Mouse (Mus musculus) right cerebral cortex, postnatal 36 days (tissue): ENCODE measurements around the gene Grasp.

Source experiments
- DNase-seq, 2 experiments: peaks; one replicate each; pipeline ENCODE4 v3.0.0; 2022; ENCODE audit warnings: low spot score in 2 of 2, mixed read lengths in 1 of 2

Grasp gene

GRCm38 (mm10) chr15:101194951-101195823 lies 28.8 kb upstream of the Grasp start:
- DNase-seq: no peak

- DNase-seq: no peak
Measured at GRCm38 (mm10) chr15:101196079-101196795, 27.8 kb upstream of the Grasp start.

DNA sequence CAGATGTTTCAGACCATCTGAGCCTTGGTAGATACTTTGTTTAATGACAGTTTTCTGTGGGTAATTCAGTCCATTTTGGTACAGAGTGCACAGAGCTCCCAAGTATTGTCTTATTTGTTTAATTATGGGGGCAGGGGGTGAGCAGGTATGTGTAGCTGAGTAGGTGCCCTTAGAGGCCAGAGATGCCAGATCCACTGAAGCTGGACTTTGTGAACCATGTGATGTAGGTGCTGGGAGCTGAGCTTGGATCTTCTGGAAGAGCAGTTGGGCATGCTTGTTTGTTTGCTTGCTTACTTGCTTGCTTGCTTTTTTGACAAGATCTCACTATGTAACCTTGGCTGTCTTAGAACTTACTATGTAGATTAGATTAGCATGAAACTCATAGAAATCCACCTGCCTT lies 27.0 kb upstream of the Grasp start:
- DNase-seq: no peak

DNA sequence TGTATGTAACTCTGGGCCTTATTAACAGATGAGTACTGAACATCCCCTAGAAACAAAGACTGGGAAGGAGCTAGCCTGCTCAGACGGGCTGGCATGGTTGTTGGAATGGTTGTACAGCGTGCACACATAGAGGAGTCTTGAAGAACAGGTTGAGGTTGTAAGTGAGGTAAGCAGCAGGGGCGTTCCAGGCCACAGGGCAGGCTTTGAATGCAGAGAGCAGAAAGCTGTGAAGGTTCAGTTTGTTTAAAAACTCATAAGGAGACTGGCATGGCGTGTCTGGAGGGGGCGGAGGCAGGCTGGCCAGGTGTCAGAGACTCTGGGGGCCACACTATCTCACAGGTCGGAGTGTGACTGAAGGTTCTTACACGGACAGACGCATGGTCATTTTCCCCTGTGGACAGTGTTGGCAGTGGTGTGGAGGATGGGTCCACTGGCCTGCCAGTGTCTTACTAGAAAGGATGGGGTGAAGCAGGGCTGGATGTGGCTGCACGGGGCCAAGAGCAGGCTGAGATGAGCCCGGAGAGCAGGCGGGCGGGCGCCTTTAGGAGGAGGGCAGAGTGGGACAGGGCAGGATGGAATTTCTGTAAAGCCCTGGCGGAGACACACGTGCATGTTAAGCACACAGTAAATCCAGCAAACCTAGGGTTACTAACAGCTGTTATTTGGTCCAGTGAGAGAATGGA lies 26.4 kb upstream of the Grasp start:
- no peak for DNase-seq

GRCm38 (mm10) chr15:101198218-101198617 lies 25.8 kb upstream of the Grasp start:
- no peak for DNase-seq

GRCm38 (mm10) chr15:101198850-101199249 lies 25.1 kb upstream of the Grasp start:
- no peak for DNase-seq

- DNase-seq: no peak
Measured at GRCm38 (mm10) chr15:101200777-101201295, 23.2 kb upstream of the Grasp start.

DNA sequence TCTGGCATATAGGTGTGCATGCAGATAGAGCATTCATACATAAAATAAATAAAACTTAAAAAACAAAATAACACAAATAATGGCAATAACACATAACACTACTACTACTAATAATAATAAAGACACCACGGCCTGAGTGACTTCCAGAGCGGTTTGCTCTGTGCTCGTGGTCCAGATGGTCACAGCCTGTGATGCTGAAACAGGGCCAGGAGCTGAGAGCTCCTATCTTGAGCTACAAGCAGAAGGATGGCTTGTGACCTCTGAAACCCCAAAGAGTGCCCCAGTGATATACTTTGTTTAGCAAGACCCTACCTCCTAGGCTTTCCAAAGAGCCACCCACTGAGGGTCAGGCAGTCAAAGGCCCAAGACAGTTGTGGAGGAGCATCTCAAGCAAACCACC lies 22.6 kb upstream of the Grasp start:
- no peak for DNase-seq

DNA sequence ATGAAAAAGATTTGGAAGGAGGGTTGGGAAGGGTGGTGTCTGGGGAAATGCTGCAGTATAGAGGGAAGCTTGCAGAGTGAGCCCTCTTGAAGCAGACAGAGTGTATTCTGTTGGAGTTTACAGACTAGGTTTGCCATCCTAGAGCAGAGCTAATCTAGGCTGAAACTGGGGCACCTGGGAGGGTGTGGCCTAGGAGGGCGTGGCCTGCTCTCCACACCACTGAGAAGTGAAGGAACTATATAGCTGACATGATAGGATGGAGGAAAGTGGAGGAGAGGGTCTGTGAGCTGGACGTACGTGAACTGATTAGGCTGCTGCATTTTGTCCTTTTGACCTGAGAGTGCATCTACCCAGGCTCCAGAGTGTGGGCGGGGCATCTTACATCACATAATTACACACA lies 20.3 kb upstream of the Grasp start:
- no peak for DNase-seq

DNA sequence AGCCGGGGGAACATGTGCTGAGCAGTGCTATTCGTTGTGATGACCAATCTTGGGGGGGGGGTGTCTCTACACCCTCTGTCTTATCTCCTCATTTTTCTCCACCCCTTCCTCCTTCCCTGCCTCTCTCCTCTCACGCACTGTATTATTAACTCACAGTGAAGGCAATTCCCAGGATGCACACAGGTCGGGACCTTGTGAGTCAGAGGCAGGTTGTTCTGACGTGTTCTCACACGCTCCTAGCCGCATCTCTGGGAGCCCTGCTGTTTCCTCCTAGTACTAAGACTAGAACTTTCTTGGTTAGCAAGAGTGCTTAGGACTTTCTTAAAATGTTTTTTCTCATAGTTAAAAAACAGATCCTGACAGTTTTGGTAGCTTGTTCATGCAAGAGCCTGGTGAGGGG lies 19.2 kb upstream of the Grasp start:
- no peak for DNase-seq

DNA sequence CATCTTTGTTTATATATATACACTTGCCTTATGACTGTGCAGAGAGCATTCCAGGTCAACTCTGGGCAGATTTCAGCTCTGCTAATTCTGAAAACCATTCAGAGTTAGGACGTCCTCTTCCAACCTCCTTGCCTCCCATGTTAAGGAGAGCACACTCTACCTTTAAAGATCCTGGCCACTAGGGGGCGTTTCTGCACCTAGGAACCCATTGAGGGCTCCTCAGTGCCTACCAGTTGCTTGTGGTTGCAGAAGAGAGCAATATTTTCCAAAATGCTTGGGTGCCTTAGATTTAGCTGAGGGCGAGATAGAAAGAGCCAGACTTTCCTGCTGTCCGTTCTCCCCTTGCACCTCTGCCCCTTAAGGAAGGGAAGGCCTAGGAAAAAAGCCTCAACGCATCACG lies 13.8 kb upstream of the Grasp start:
- no peak for DNase-seq

- DNase-seq: no peak
Measured at GRCm38 (mm10) chr15:101210998-101211613, 12.9 kb upstream of the Grasp start.

DNA sequence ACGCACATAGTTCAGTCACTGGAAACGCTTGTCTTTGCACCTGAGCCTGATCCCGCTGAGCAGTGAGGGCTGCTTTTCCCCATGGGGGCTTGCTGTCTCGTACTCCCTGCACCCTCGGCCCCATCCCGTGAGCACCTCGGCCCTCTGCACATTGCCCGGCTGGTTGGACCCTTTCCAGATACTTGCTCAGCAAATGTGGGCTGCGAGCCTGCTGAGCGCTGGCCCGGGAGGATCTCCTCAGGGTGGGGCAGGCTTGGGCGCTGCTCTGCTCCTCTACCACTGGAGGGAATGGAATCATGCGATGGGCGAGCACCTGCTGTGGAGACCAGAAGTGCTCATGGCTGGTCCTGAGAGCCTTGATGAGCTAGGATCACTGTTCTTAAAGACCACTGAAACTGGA lies 11.6 kb upstream of the Grasp start:
- DNase-seq: no peak

- no peak for DNase-seq
Measured at GRCm38 (mm10) chr15:101215136-101215535, 8.9 kb upstream of the Grasp start.

DNA sequence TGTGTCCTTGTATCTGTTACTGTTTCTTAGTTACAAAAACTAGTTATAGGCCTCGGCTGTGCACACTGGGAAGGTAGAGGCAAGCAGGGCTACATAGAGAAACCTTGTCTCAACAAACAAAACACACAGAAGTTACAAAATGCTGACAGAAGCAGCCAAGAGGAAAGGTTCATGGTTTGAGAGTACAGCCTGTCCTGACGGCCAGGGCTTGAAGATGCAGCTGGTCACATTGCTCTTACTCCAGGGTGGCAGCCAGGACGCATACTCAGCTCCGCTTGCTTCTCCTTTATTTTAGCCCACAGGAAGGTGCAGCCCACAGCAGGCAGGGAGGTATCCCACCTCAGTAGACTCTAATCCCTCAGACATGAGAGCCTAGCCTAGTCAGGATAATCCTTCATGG lies 8.0 kb upstream of the Grasp start:
- DNase-seq: no peak

GRCm38 (mm10) chr15:101220905-101221297 lies 3.1 kb upstream of the Grasp start:
- DNase-seq: no peak

GRCm38 (mm10) chr15:101221298-101222104 lies 2.5 kb upstream of the Grasp start:
- peak; percentile 85 to 89 for DNase-seq

DNA sequence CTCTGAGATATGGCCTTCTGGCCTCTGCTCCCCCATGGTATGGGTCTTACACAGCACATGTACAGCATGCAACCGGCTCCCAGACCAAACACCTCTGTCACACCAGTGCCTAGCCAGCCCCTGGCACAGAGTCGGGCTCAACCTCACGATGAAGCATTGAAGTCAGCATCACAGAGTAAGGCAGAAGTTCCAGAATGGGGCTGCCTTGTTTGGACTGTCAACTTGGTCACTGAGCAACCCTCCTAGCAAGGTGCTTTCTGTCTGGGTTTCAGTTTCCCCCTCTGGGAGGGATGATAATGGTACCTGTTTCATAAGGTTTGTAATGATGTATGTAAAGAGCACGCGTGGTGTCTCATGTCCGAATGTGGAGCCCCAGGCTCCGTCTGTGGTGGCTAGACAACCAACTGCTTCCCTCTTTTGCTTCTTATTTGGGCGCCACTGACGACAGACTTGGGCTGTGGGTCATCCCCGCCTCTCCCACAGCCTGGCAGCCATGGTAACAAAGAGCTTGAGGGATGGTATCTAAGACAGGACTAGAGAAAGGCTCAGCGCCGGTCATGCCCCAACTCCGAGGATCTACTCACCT lies 998 bp upstream of the Grasp start:
- peak; percentile 52 to 69 for DNase-seq

DNA sequence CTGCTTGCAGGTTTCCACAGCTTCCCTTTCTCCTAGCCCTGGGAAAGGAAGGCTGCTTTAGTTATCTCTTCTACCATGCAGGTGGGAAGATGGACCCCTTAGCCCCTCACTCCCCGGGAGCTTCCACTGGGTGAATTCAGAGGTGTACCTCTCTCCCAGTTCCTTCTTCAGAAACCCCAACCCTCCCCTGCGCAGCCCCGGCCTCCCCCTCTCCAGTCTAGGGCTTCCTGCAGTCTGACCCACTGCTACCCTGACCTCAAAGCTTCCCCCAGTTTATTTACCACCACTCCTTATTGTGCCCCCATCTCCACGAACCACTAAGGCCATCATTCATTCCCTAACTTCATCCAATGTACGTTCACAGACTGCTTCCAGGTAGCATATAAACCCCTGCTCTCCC lies 392 bp upstream of the Grasp start:
- no peak for DNase-seq

GRCm38 (mm10) chr15:101224977-101225376 lies 989 bp downstream of the Grasp start:
- no peak for DNase-seq

DNA sequence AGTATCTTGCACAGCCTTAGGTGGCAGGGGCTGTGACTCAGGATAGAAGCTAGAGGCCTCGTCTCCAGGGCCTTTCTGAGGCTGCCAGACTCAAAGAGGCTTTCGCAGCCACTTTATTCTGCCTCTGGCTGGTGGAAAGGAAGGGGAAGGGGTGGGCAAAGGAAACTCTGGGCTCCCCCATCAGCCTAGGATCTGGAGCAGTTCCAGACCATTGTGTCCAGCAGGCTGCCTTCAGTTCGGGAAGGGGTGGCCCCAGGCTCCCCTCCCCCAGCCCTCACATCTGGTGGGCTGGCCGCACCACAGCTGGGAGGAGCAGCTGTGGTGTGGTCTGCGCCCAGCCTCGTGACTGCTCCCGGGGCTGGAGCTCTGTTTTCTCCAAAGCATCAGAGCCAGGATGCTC lies 4.0 kb downstream of the Grasp start:
- DNase-seq: no peak
